Mouse (Mus musculus) liver, adult 2 months (tissue): Measurements from ENCODE around the gene Gm16223.

Experiments
- CTCF ChIP-seq: fragments of 200-500 bp; IDR thresholded peaks from 2 replicates; pipeline ENCODE4 v1.5.1; 2011; ENCODE audit warnings: low read depth, low read length, control low read depth
- POLR2A ChIP-seq: fragments of 200-500 bp; IDR thresholded peaks from 2 replicates; pipeline ENCODE4 v1.6.1; 2011; ENCODE audit warnings: low read length, control low read depth; ENCODE audit not compliant: insufficient read depth; ENCODE audit errors: extremely low read depth

GRCm38 (mm10) chr5:42067476-42068187 is at the start of gene Gm16223:
- TF ChIP-seq POLR2A (no peak), CTCF (no peak)
